Mouse (Mus musculus) heart, postnatal 0 days (tissue): Measurements from ENCODE around the gene Dact3.

Experiments used
- CTCF ChIP-seq: IDR thresholded peaks from 2 replicates; pipeline ENCODE4 v1.5.1; 2016; ENCODE audit warnings: antibody characterized with exemption, control low read depth, low read depth
- EP300 ChIP-seq: IDR thresholded peaks from 2 replicates; pipeline ENCODE4 v1.6.1; 2016; ENCODE audit warnings: antibody characterized with exemption, low read depth

- TF ChIP-seq CTCF (no peak), EP300 (no peak)
Observed at GRCm38 (mm10) chr7:16844696-16845071, 30.4 kb upstream of the Dact3 start.
